Mouse (Mus musculus): Measurements from ENCODE around the gene Sorl1.

Gene Sorl1

DNA sequence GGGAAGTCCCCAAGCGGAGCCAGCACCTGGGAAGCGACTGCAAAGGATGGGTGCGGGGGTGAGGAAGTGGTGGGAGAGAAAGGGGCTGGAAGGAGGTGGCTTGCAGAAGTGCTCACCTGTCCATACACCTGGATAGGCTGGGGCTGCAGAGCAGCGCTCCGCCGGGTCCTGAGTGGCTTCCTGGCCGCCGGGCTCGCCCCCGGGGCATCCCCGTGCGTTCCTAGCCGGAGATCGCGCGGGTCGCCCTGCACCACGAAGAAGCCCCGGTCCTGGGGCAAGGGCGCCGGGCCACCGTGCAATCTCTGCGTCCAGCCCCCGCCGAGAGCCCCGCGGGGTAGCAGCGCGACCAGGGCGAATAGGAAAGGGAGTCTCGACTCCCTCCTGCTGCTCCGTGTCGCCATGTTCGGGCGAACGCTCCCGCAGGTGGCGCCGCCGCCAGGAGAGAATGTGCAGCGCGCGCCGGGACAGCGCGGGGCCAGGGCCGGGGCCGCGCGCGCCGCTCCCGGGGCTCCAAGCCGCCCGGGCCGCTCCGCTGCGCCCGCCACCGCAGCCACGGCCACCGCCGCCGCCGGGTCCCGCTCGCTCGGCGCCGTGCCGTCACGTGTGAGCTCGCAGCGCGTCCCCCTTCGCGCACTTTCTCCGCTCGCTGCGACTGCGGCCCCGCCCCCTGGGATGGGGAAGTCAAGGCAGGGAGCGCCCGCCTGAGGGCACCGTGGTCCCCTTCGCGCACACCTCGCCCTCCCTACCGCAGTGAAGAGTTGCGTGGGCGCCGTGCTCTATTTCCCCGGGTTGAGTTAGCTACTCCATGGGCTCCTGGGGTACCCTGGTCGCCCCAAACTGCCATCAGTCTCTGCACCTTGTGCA, at the start of gene Sorl1:
Gene Sorl1 (minus strand): TSS at position 585 of the 864 bp plus-strand sequence.
- peak; percentile 79 for DNase-seq

DNA sequence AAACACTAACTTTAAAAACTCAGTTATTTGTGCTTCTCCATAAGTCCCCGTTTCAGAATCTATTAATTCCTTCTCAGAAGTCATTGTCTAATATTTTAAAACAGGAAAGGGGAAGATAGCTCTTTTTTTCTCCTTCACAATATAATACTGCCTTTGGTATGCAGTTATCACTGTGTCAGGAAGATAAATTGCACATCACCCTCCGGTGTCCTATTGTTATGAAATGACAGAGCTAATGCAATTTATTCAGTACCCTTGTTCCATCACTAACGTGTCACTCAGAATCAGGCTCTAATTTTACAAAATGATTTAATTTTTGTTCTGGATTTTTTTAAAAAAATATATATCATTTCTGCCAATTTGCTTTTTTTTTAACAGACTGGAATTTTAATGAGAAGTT, 49.7 kb upstream of the Sorl1 start:
- DNase-seq = no peak

DNA sequence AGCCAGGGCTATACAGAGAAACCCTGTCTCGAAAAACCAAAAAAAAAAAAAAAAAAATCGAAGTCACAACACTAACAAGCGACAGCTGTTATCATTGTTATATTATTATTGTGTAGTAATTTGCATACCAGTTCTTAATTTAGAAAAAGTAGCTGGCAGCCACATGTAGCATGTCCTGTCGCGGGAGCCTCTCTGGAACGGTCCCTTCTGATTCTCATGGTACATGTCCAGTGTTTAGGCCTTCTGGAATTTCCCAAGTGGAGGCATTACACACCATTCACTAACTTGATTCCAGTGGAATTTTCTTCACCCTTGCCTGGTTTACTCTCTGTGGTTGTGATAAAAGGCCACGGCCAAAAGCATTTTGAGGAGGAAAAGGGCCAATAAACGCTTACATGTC, 45.4 kb upstream of the Sorl1 start:
- no peak for DNase-seq

DNA sequence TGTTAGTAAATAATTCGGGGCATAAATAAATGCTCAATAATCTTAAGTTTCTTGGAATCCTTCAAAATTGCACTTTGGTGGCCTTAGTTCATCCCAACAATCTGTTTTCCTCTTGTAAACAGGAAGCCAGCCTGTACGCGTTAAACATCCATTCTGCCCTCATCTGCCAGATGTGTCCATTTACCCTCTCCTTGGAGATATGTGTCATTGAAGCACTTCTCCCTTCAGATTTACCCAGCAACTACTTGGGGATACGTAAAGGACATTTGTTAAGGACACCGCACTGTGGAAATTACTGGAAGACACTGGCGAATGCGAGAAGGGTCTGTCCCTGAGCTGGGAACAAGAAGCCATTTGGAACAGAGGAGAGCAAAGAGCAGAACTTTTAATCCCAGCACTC, 44.9 kb upstream of the Sorl1 start:
- DNase-seq = no peak

DNA sequence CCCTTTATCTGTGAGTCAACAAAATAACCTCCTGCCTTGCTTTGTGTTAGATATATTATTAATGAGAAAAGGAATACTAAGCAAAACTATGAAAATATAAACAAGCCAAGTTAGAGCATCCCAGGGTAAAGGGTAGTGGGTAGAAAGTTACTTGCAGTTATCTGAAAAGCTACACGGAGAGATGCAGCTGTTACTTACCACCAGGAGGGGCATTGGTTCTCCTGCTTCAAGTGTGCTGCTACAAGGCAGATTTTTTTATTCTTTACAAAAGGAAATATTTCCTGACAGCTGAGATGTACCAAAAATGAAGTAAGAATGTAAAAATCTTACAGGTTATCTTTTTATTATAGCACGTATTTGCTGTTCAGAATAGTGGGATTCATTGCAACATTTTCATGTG, 40.8 kb upstream of the Sorl1 start:
- DNase-seq = no peak

DNA sequence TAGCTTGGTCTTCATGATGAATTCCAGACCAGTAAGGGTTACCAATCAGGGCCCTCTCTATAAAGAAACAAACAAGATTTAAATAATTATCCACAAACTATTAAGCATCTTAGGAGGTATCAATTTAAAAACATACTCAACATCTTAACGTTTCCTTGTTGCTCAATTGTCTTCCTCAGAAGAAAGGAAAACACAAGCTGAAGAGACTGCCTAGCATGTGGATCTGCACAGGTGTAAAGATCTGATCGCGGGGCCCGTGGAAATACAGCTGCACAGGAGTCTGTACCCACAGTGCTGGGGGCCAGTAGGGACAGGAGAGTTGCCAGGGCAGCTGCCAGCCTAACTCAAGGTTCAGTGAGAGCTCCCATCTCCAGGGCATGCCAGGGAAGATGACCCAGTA, 38.9 kb upstream of the Sorl1 start:
- no peak for DNase-seq

DNA sequence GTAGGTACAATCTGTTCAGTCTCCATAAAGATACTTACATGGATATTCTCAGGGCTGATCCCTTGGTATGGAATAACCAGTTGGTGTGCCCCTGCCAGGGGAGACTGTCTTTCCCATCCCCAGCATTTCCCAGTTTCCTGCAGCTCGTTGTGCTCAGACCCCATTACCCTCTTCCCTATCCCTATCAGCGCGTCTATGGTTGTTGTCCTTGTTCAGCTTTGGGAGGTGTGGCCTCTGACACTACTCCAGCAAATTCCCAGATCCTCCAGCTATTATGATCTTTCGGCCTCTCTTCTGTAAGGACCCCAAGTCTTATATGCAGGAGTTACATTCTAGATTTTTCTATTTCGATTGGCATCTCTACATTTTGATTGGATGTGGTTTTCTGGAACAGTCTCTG, 35.3 kb upstream of the Sorl1 start:
- no peak for DNase-seq

DNA sequence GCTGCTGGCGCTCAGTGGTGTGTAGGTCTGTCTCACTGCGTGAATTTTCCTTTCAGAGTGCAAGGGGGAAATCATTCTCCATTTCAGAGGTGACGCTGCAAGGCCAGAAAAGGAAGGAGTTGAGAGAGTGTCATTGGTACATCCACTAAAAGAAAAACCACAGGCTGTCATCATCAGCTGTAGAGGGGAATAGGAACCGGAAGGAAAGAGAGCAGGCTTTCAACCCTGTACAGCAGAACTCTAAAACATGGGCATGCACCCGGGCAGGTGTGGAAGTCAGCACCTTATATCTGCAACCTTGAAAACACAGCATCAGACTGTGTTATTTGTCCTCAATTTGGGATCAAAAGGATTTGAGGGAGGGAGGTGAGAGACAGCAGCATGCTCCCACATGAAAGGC, 34.6 kb upstream of the Sorl1 start:
- DNase-seq = no peak

DNA sequence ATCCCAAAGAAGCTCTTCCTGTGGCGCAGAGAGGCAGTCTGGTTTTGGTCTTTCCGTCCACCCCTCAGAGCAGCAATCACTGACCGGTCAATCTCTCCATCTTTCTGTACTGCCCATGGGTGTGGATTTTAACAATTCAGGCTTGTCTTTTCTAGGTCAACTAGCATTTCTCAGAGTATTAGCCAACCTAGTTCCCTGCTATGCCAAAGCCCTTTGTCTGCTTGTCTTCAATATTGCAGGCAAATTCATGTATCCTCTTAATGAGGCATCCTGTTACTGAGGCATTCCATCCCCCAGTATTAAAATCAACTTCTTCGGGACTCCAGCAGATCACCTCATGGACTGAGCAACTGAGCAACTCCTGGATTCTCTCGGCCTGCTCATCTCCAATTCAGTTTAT, 33.9 kb upstream of the Sorl1 start:
- DNase-seq = no peak

DNA sequence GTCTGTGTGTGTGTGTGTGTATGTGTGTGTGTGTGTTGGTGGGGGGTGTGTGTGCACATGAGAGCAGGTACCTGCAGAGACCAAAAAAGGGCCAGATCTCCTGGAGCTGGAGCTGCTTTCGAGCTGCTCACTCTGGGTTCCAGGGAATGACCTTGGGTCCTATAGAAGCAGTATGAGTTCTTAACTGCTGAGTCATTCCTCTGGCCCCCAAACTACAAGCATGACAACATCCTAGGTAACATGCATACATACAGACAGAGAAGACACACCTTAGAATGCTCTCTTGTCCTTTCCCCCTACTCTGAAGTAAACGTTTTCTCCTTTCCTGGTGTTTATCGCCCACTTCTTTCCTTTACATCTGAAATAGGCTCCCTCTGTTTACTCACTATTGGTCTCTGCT, 32.5 kb upstream of the Sorl1 start:
- DNase-seq = no peak

DNA sequence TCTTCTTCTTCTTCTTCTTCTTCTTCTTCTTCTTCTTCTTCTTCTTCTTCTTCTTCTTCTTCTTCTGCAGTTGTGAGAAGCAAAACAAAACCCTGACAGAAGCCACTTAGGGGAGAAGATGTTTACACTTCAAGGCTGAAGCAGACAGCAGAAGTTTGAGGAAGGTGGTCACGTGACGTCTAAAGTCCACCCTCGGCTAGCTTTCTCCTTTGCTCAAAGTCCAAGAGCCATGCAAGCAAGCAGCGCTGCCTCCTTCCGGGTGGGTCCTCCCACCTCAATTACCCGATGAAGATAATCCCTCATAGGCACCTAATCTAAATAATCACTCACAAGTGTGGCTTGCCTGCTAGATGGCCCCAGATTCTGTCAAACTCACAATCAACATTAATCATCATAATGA, 30.6 kb upstream of the Sorl1 start:
- no peak for DNase-seq

DNA sequence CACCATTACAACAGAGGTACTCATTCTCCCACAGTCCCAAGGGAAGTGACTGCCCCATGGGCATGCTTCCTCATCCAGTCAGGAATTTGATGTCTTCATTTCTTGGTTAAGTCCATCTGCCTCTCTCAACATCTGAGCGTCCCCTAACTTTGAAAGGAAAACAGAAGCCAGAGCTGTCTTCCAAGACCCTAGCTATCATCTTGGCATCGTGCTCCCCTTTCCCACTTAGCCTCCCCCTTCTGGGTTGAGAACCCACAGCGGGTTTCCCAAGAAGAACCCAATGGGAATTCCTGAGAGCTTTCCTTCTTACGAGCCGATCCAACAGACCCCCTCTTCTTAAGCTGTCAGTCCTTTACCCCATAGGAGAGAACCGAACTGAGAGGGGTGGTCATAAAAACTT, 24.7 kb upstream of the Sorl1 start:
- no peak for DNase-seq

DNA sequence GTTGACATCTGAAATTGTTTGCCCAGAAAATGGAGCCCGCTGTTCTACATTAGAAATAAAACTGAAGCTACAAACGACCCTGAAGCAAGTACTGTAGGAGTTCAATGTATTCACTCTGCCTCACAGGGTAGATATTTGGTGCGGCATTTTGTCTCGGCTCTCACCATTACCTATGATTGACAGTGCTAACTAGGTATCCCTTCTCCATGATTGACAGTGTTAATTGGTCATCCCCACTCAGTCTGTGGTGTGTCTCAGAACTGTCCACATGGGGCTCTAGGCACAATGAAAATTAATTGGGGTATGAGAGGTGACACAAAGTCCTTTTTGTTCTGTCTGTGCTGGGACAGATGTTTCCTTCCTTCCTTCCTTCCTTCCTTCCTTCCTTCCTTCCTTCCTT, 23.9 kb upstream of the Sorl1 start:
- DNase-seq = no peak

DNA sequence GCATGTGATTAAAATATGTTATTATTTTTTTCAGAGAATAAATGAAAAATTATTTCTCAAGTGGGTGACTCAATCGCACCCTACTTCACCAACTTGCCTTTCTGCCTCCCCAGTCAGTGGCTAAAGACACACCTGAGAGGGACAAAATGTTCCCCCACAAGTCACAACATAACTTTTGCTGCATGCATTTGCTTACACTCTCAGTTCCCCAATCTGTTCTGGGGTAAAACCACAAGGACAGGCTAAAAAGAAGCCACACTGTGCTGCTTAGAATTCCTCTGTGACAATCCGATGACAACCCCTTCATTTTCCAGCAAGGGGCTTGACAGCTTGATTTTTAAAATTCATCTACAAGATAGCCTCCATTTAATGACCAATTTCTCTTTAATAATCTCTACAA, 22.4 kb upstream of the Sorl1 start:
- DNase-seq = no peak

DNA sequence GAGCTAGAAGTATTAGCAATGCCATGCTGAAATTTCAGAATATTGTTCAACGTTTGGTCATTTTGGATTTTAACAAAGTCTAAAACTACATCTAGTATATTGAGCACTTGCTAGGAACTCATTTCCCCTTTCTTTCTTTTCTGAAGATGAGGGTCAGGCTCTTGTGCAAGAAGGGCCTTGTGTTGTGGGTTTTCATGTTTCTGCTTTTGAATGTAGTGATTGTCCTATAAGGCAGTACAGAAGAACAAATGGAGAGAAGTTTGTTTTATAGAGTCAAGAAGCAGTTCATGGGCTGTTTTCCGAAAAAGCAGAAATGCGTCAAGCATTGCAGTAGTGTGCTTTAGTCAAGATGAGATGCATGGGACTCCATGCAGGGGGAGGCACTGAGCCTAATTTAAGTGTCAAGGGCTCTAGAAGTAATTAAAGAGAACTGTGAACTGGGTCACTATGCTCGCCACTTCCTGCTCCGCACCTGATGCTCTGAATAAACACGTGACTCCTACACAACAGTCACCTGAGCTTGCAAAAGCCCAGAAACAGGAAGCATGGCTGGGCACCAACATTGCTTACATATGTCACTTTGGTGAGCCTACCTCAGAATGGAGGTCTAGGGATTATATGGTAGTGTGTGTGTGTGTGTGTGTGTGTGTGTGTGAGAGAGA, 17.6 kb upstream of the Sorl1 start:
- no peak for DNase-seq

DNA sequence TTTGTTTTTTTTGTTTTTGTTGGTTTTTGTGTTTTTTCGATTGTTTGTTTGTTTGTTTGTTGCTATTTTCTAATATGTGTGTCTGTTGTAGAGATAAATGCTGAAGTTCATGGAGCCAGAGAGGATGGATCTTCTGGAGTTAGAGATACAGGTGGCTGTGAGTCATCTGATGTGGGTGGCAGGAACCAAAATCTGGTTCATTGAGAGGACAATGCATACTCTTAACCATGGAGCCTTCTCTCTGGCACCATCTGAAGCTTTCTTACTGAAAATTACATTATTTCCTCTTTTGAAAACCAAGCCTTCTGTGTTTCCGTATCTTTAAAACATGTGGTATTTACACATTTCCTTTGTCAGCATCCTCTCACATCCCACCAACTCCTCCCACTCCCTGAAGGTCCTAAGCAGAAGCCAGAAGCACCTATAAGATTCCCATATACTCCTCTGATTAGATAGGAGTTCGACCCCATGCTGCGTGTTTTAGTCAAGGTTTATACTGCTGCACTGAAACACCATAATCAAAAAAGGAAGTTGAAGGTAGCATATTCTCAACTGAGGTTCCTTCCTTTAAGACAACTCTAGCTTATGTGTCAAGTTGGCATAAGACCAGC, 14.3 kb upstream of the Sorl1 start:
- DNase-seq = no peak

DNA sequence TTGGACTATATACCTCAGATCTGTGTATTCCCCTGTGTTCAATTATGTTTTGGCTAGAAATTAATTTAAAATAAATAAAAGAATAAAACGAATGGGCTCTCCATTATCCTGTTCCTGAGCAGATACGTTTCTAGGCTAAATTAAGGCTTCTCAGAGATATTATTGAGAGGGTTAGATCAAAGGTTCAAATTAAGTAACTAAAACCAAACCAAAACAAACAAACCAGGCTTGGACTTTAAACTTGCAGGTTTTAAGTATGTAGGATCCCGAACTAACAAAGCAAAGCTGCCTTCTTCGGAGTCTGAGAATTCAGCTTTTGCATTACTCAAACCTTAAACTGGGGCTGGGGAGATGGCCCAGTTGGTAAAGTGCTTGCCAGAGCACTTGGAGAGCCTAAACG, 13.5 kb upstream of the Sorl1 start:
- no peak for DNase-seq

DNA sequence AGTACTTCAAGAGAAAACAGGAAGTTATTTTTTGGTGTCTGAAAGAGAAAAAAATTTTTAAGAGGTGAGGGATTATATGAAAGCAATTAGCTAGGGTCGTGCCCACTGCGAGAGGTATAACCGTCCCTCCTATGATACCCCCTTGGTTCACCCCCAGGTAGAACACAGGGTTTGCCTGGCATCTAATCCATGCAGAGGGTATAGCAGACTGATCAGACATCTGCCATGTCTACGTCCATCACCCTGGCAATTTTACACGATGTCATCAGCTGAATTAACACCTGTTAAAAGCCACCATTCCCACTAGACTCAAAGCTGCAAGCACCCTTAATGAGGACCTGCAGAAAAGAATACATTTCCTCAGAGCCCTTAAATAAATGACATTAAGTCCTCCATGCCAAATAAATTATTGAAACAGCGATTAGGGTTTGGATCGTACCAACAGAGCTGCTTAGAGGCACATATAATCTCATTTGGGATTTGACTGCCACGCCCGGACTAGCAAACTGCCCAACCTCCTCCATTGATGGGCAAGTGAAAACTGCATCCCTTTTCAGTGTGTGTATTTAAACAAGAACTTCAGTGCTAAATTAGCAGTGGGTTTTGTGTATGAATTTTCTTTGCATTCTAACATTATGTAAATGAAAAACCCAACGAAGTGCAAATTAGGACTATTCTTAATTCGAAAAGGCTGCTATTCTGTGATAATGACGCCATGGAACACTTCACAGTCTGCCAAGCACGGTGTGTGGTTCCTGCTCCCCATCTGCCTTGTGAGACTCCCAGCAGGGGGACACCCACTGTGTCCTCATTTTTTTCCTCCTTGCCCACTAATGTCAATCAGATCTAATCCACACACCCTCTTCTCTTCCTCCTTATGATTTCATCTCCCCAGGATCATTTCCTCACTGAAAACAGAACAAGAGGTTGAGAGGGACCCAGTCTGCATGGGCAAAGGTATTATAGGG, 7.0 kb upstream of the Sorl1 start:
- DNase-seq = no peak

DNA sequence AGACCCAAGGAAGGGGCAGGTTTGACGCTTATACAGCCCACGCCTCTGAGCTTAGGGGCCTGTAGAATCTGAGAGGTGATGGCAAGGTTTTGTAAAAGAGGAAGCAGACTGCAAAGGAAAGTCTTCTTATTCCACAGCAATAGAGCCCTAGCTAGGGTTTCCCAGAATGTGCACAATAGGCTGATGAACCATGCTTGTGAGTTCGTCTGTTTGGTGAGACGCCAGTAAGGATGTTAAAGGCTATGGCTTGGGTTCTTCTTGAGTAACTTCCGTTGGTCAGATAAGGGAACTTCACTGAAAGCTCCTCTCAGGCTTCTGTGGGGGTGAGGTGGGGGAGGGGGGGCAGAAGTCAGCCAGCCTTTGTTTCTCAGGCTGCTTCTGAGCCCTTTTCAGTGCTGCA, 3.9 kb upstream of the Sorl1 start:
- no peak for DNase-seq

DNA sequence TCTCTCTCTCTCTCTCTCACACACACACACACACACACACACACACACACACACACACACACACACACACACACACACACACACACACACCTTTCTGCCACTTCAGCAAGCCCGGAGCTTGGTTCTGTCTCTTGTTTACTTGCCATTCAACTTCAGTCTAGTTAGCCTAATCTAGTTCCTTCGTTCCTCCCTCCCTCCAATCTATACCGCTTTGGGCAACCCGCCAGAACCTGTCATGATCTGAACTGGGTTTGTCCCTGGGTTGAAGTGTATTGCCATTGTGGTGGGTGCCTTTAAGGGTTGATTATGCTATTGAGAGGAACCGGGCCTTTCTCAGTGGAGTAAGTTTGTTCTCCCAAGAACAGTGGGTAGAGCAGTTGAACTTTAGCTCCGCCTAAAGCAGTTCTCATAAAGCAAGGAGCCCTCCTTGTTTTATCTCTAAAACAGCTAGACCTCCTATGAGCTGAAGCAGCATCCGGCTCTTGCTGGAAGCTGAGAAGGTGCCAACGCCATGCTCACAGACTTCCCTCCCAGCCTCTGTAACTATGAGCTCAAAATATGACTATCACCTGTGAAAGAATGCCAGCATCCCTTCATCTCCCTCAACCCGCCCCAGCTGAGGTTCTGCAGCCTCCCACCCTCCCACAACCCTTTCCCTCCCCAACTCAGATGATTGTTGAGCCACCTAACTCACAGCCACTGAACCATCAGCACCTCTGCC, 1.3 kb upstream of the Sorl1 start:
- DNase-seq = no peak

DNA sequence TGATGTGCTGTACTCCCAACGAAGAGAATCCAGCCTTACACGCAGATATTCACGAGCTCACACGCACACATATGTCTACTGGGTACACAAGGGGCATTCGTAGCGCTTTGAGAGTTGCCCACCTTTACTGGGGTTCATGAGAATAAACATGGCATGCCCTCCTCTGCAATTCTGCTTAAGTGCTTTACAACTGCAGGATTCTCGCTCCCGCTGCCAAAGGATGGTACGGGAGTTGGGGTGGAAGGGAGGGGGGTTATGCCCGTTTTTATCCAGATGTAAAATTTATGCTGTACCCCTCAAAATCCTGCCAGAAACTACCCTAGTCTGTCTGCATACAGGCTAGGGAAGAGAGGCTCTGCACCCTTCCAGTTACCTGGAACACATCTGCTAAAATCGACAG, 893 bp downstream of the Sorl1 start:
- no peak for DNase-seq

DNA sequence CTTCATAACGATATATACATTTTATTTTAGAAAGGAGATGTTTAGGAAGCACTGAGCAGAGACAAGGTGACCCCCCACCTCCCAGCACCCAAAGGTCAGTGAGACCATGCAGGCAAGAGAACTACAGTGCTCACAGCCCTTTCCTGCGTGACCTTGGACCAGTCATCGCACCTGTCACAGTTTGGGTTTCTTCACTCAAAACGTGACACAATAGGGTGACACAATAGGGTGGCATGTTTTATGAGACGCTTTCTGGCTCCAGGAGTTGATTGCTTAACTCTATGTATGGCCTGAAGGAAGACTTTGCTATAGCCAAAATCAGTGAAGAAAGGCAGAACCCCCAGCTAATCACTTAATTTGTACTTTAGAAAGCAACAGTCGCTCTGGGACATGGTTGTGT, 1.7 kb downstream of the Sorl1 start:
- no peak for DNase-seq
